Mouse (Mus musculus) embryonic facial prominence, embryonic 14.5 days (tissue): ENCODE data around the gene 4933411K16Rik. TPM values are rescaled to one million over a fixed set of nuclear protein-coding genes. Genes with fewer than 3 reads are reported as not detected.

Source experiments
- ATAC-seq: fragments of 200-750 bp; cut with Nextera tagmentation; 2 replicates; pipeline ENCODE4 v1.8.0; 2017; ENCODE audit warnings: low read depth, moderate number of reproducible peaks, moderate TSS enrichment
- DNase-seq: peaks from one replicate; pipeline ENCODE4 v3.0.0-alpha.2; 2015; ENCODE audit warnings: low spot score
- H3K27ac ChIP-seq: fragments of 300-500 bp; sonication (generic); replicated peaks from 2 replicates; pipeline ENCODE4 v1.5.1; 2014; ENCODE audit warnings: low read depth, mild to moderate bottlenecking, low read length, moderate library complexity
- H3K27me3 ChIP-seq: fragments of 300-500 bp; sonication (generic); replicated peaks from 2 replicates; pipeline ENCODE4 v1.6.1; 2014; ENCODE audit warnings: low read length; ENCODE audit not compliant: control insufficient read depth, insufficient read depth
- H3K36me3 ChIP-seq: fragments of 300-500 bp; sonication (generic); 2 replicates; pipeline ENCODE4 v1.6.1; 2014; ENCODE audit warnings: low read length, mixed read lengths; ENCODE audit not compliant: control insufficient read depth, insufficient read depth
- H3K4me1 ChIP-seq: fragments of 300-500 bp; sonication (generic); 2 replicates; pipeline ENCODE4 v1.6.1; 2014; ENCODE audit warnings: antibody characterized with exemption, low read length; ENCODE audit not compliant: control insufficient read depth, insufficient read depth
- H3K4me2 ChIP-seq: fragments of 300-500 bp; sonication (generic); 2 replicates; pipeline ENCODE4 v1.6.1; 2014; ENCODE audit warnings: low read depth, mild to moderate bottlenecking, low read length, moderate library complexity, mixed read lengths
- H3K4me3 ChIP-seq: fragments of 300-500 bp; sonication (generic); 2 replicates; pipeline ENCODE4 v1.5.1; 2014; ENCODE audit warnings: low read depth, mild to moderate bottlenecking, low read length
- H3K9ac ChIP-seq: fragments of 300-500 bp; sonication (generic); 2 replicates; pipeline ENCODE4 v1.6.1; 2014; ENCODE audit warnings: low read depth, mild to moderate bottlenecking, low read length, moderate library complexity, mixed read lengths
- H3K9me3 ChIP-seq: fragments of 300-500 bp; sonication (generic); 2 replicates; pipeline ENCODE4 v1.6.1; 2016; ENCODE audit warnings: low read length; ENCODE audit not compliant: control insufficient read depth
- WGBS: fragments of 180-500 bp; shearing (Covaris S2); extraction: QIAGEN DNeasy Blood & Tissue Kit; methylation state at CpG from one replicate; pipeline ENCODE4 v1.1.7; 2014; 5-methylcytosine and 5-hydroxymethylcytosine counted together
- polyA plus RNA-seq: library from polyadenylated mRNA; unstranded; fragments of >200 nt; fragmentation: Nextera tagmentation; extraction: Ambion mirVana; gene quantifications from 2 replicates; pipeline ENCODE4 v1.2.1, GENCODE M21; 2014

Gene 4933411K16Rik
- polyA plus RNA-seq, 1 experiment from 2014 or later, result not detected

GRCm38 (mm10) chr19:42089748-42090595 is 37.9 kb downstream of the 4933411K16Rik start, which contains the start of gene Pi4k2a:
Gene Pi4k2a (plus strand): TSS chr19:42090470.
- WGBS, result under 1% methylated on average over 28 of the region's 55 CpGs
- Histone ChIP-seq H3K27me3 (no peaks in the 10 kb centered on the region), H3K4me2 (peak within 1 kb of the TSS; percentile 75), H3K9me3 (no peaks in the 10 kb centered on the region), H3K9ac (peak within 1 kb of the TSS; percentile 93), H3K4me1 (peaks cover 19% of the 10 kb centered on the region), H3K27ac (peak within 1 kb of the TSS; percentile 91), H3K4me3 (peak within 1 kb of the TSS; percentile 99), H3K36me3 (peaks cover 6% of the 10 kb centered on the region; the same call in 1 of the 2 replicates)
- DNase-seq (peak; percentile 100), ATAC-seq (peak; percentile 98)

- under 1% methylated on average over 22 of the region's 52 CpGs for WGBS
Measured at GRCm38 (mm10) chr19:42090637-42091141, 38.6 kb downstream of the 4933411K16Rik start.

GRCm38 (mm10) chr19:42099406-42099805 is 47.4 kb downstream of the 4933411K16Rik start:
- DNase-seq (no peak), ATAC-seq (no peak)
- peaks cover 27% of the 10 kb centered on the region for H3K36me3 ChIP-seq
- no peaks in the 10 kb centered on the region for H3K27me3 ChIP-seq
- H3K9ac ChIP-seq, result no peak overlapping the region
- WGBS, result 68% methylated on average over 3 of the region's 3 CpGs
- H3K4me3 ChIP-seq, result no peak overlapping the region
- H3K4me1 ChIP-seq, result no peaks in the 10 kb centered on the region
- no peak overlapping the region for H3K4me2 ChIP-seq
- H3K27ac ChIP-seq, result no peak overlapping the region
- no peaks in the 10 kb centered on the region for H3K9me3 ChIP-seq

More at GRCm38 (mm10) chr19:42090637-42091141, 38.6 kb downstream of the 4933411K16Rik start:
- DNase-seq, result peak; percentile 47
- Histone ChIP-seq H3K27me3 (no peaks in the 10 kb centered on the region), H3K36me3 (peaks cover 9% of the 10 kb centered on the region; the same call in 1 of the 2 replicates), H3K4me2 (peak overlapping the region; percentile 75), H3K9me3 (no peaks in the 10 kb centered on the region), H3K4me1 (peaks cover 16% of the 10 kb centered on the region), H3K27ac (peak overlapping the region; percentile 91), H3K9ac (peak overlapping the region; percentile 93), H3K4me3 (peak overlapping the region; percentile 99)
- peak; percentile 71 for ATAC-seq

Other genes with a start within 250 kb of the 4933411K16Rik start
- 4.5 and 6.4 TPM in 2 replicates for gene Frat1, start 222.3 kb upstream of the 4933411K16Rik start, polyA plus RNA-seq
- gene Frat2, start 204.1 kb upstream of the 4933411K16Rik start, polyA plus RNA-seq, result 2.8 and 3.2 TPM in 2 replicates
- 13.8 and 15.0 TPM in 2 replicates for gene Rrp12, start 156.1 kb upstream of the 4933411K16Rik start, polyA plus RNA-seq
- 522 and 549 TPM in 2 replicates for gene Pgam1, start 140.3 kb upstream of the 4933411K16Rik start, polyA plus RNA-seq
- 67.8 and 71.3 TPM in 2 replicates for gene Exosc1, start 118.8 kb upstream of the 4933411K16Rik start, polyA plus RNA-seq
- 69.1 and 72.4 TPM in 2 replicates for gene Zdhhc16, start 118.8 kb upstream of the 4933411K16Rik start, polyA plus RNA-seq
- gene Mms19, start 71.1 kb upstream of the 4933411K16Rik start, polyA plus RNA-seq, result 27.5 and 35.2 TPM in 2 replicates
- 18.7 and 20.8 TPM in 2 replicates for gene Ubtd1, start 70.5 kb upstream of the 4933411K16Rik start, polyA plus RNA-seq
- gene Ankrd2, start 16.2 kb upstream of the 4933411K16Rik start, polyA plus RNA-seq, result 6.6 and 7.8 TPM in 2 replicates
- 1.0 and 1.9 TPM in 2 replicates for gene Hoga1, start 6.6 kb upstream of the 4933411K16Rik start, polyA plus RNA-seq
- 20.1 and 21.5 TPM in 2 replicates for gene Morn4, start 34.1 kb downstream of the 4933411K16Rik start, polyA plus RNA-seq
- gene Pi4k2a, start 38.2 kb downstream of the 4933411K16Rik start, polyA plus RNA-seq, result 28.2 and 29.9 TPM in 2 replicates
- gene Avpi1, start 76.8 kb downstream of the 4933411K16Rik start, polyA plus RNA-seq, result 36.9 and 37.3 TPM in 2 replicates
- 19.4 and 21.0 TPM in 2 replicates for gene Marveld1, start 95.2 kb downstream of the 4933411K16Rik start, polyA plus RNA-seq
- gene Zfyve27, start 111.7 kb downstream of the 4933411K16Rik start, polyA plus RNA-seq, result 12.2 and 15.2 TPM in 2 replicates
- gene Sfrp5, start 150.0 kb downstream of the 4933411K16Rik start, polyA plus RNA-seq, result 18.0 and 18.3 TPM in 2 replicates
- 3.0 and 3.2 TPM in 2 replicates for gene Golga7b, start 195.3 kb downstream of the 4933411K16Rik start, polyA plus RNA-seq